Mouse (Mus musculus) regulatory T cell (primary cell): ENCODE measurements around the gene Zfp764.
"Not testable (repeated sequence)": the region's sequence is repeated elsewhere in the genome, so short reads cannot be mapped to it uniquely, and the experiment has no call there.

Experiments
- in situ Hi-C: fragments of 300-600 bp; cut with MboI, MseI; formaldehyde crosslinking; loops from one replicate; pipeline ENCODE4 v1.15.1; 2025; ENCODE audit warnings: high pct_unique_total_duplicates

Gene Zfp764

GRCm38 (mm10) chr7:127406002-127406987 lies at the start of gene Zfp764:
Gene Zfp764, minus strand, starts transcription at chr7:127406822.
- in situ Hi-C loops, result not testable (repeated sequence)

- in situ Hi-C loops, result no loop called here
Measured at GRCm38 (mm10) chr7:127454905-127455304, 48.3 kb upstream of the Zfp764 start.

GRCm38 (mm10) chr7:127453056-127453455 lies 46.4 kb upstream of the Zfp764 start:
- in situ Hi-C loops, result no loop called here

- in situ Hi-C loops, result no loop called here
Measured at GRCm38 (mm10) chr7:127449966-127450365, 43.3 kb upstream of the Zfp764 start.

- in situ Hi-C loops, result no loop called here
Measured at GRCm38 (mm10) chr7:127448521-127449300, 42.1 kb upstream of the Zfp764 start, which contains the start of gene Zfp689. Gene Zfp689, minus strand, starts transcription at chr7:127449158.

- in situ Hi-C loops, result no loop called here
Measured at GRCm38 (mm10) chr7:127443976-127444375, 37.4 kb upstream of the Zfp764 start.

- in situ Hi-C loops, result loop anchor here (5.0 kb wide), 1 partner anchor 70 kb away; no protein-coding TSS in a partner anchor
Measured at GRCm38 (mm10) chr7:127437724-127438123, 31.1 kb upstream of the Zfp764 start.

GRCm38 (mm10) chr7:127435206-127435605 lies 28.6 kb upstream of the Zfp764 start:
- in situ Hi-C loops, result loop anchor here (5.0 kb wide), 1 partner anchor 72 kb away; no protein-coding TSS in a partner anchor

- in situ Hi-C loops, result no loop called here
Measured at GRCm38 (mm10) chr7:127426354-127426753, 19.7 kb upstream of the Zfp764 start.

- in situ Hi-C loops, result no loop called here
Measured at GRCm38 (mm10) chr7:127425911-127426310, 19.3 kb upstream of the Zfp764 start.

- in situ Hi-C loops, result no loop called here
Measured at GRCm38 (mm10) chr7:127425291-127425690, 18.7 kb upstream of the Zfp764 start.

GRCm38 (mm10) chr7:127422247-127422646 lies 15.6 kb upstream of the Zfp764 start:
- in situ Hi-C loops, result no loop called here

- in situ Hi-C loops, result no loop called here
Measured at GRCm38 (mm10) chr7:127421388-127422191, 15.0 kb upstream of the Zfp764 start, which contains the start of gene Zfp688. Gene Zfp688, minus strand, starts transcription at chr7:127422068.

GRCm38 (mm10) chr7:127411418-127411817 lies 4.8 kb upstream of the Zfp764 start:
- in situ Hi-C loops, result no loop called here

- in situ Hi-C loops, result not testable (repeated sequence)
Measured at GRCm38 (mm10) chr7:127404101-127404500, 2.5 kb downstream of the Zfp764 start.

GRCm38 (mm10) chr7:127402980-127403379 lies 3.6 kb downstream of the Zfp764 start:
- in situ Hi-C loops, result no loop called here

GRCm38 (mm10) chr7:127400355-127400754 lies 6.3 kb downstream of the Zfp764 start:
- in situ Hi-C loops, result no loop called here

GRCm38 (mm10) chr7:127393944-127394333 lies 12.7 kb downstream of the Zfp764 start:
- in situ Hi-C loops, result no loop called here

- in situ Hi-C loops, result no loop called here
Measured at GRCm38 (mm10) chr7:127393157-127393943, 13.3 kb downstream of the Zfp764 start, which contains the start of gene E430018J23Rik. Gene E430018J23Rik, minus strand, starts transcription at chr7:127393629.

- in situ Hi-C loops, result no loop called here
Measured at GRCm38 (mm10) chr7:127392251-127392824, 14.3 kb downstream of the Zfp764 start.
